Mouse (Mus musculus): ENCODE measurements around the gene Nelfa. TPM values are rescaled to one million over a fixed set of nuclear protein-coding genes. Genes with fewer than 3 reads are reported as not detected.
"Not testable (repeated sequence)": the region's sequence is repeated elsewhere in the genome, so short reads cannot be mapped to it uniquely, and the experiment has no call there.

The Nelfa gene
- polyA plus RNA-seq, 1 experiment from 2014 or later: 64.0 TPM

- no peak overlapping the region for H3K9ac ChIP-seq
- H3K27me3 ChIP-seq (ENCODE audit: insufficient read depth, low read length): no peaks in the 10 kb centered on the region
- no peak for TF ChIP-seq CTCF (IDR thresholded peaks at IDR 0.05; ENCODE audit: low read depth)
- peaks cover 50% of the 10 kb centered on the region for H3K36me3 ChIP-seq (ENCODE audit: insufficient read depth)
- no peak overlapping the region for H3K27ac ChIP-seq (ENCODE audit: low read depth)
- no peaks in the 10 kb centered on the region for H3K4me1 ChIP-seq (ENCODE audit: insufficient read depth)
- no peak for ATAC-seq (ENCODE audit: insufficient read depth)
- WGBS: 89% methylated on average over 2 of the region's 2 CpGs
- H3K4me2 ChIP-seq: no peak overlapping the region
- DNase-seq: no peak
- H3K9me3 ChIP-seq (ENCODE audit: low read depth, low read length): no peaks in the 10 kb centered on the region
- H3K4me3 ChIP-seq (ENCODE audit: low read depth, low read length): no peak overlapping the region
Measured at GRCm38 (mm10) chr5:33920037-33920436, 16.2 kb downstream of the Nelfa start.

- Histone ChIP-seq H3K4me1 (ENCODE audit: insufficient read depth) (no peaks in the 10 kb centered on the region), H3K27ac (ENCODE audit: low read depth) (no peak overlapping the region), H3K27me3 (ENCODE audit: insufficient read depth, low read length) (no peaks in the 10 kb centered on the region), H3K9ac (no peak overlapping the region), H3K4me2 (no peak overlapping the region), H3K36me3 (ENCODE audit: insufficient read depth) (peaks cover 50% of the 10 kb centered on the region), H3K9me3 (ENCODE audit: low read depth, low read length) (no peaks in the 10 kb centered on the region), H3K4me3 (ENCODE audit: low read depth, low read length) (no peak overlapping the region)
- DNase-seq (no peak), ATAC-seq (ENCODE audit: insufficient read depth) (no peak)
- 89% methylated on average over 1 of the region's 1 CpGs for WGBS
- no peak for TF ChIP-seq CTCF (IDR thresholded peaks at IDR 0.05; ENCODE audit: low read depth)
Measured at GRCm38 (mm10) chr5:33919466-33919865, 16.7 kb downstream of the Nelfa start.

GRCm38 (mm10) chr5:33916616-33917015 lies 19.6 kb downstream of the Nelfa start:
- not testable (repeated sequence) for H3K9ac ChIP-seq; H3K4me3 ChIP-seq (ENCODE audit: low read depth, low read length); H3K4me2 ChIP-seq; ATAC-seq (ENCODE audit: insufficient read depth); H3K9me3 ChIP-seq (ENCODE audit: low read depth, low read length); H3K4me1 ChIP-seq (ENCODE audit: insufficient read depth); H3K27me3 ChIP-seq (ENCODE audit: insufficient read depth, low read length); DNase-seq; H3K27ac ChIP-seq (ENCODE audit: low read depth)
- H3K36me3 ChIP-seq (ENCODE audit: insufficient read depth): peaks cover 57% of the 10 kb centered on the region
- WGBS: 94% methylated on average over 2 of the region's 2 CpGs

GRCm38 (mm10) chr5:33915031-33915430 lies 21.2 kb downstream of the Nelfa start:
- H3K4me2 ChIP-seq; ATAC-seq (ENCODE audit: insufficient read depth); H3K4me1 ChIP-seq (ENCODE audit: insufficient read depth); DNase-seq; H3K27ac ChIP-seq (ENCODE audit: low read depth); H3K27me3 ChIP-seq (ENCODE audit: insufficient read depth, low read length); H3K9me3 ChIP-seq (ENCODE audit: low read depth, low read length); H3K4me3 ChIP-seq (ENCODE audit: low read depth, low read length); H3K9ac ChIP-seq: not testable (repeated sequence)
- H3K36me3 ChIP-seq (ENCODE audit: insufficient read depth): peaks cover 42% of the 10 kb centered on the region

GRCm38 (mm10) chr5:33903176-33903575 lies 33.0 kb downstream of the Nelfa start:
- no peak overlapping the region for H3K4me3 ChIP-seq (ENCODE audit: low read depth, low read length)
- H3K9me3 ChIP-seq (ENCODE audit: low read depth, low read length): no peaks in the 10 kb centered on the region
- no peak overlapping the region for H3K27ac ChIP-seq (ENCODE audit: low read depth)
- H3K36me3 ChIP-seq (ENCODE audit: insufficient read depth): peaks cover 51% of the 10 kb centered on the region
- no peak overlapping the region for H3K4me2 ChIP-seq
- no peaks in the 10 kb centered on the region for H3K27me3 ChIP-seq (ENCODE audit: insufficient read depth, low read length)
- no peak overlapping the region for H3K9ac ChIP-seq
- DNase-seq: no peak
- H3K4me1 ChIP-seq (ENCODE audit: insufficient read depth): no peaks in the 10 kb centered on the region
- TF ChIP-seq CTCF (IDR thresholded peaks at IDR 0.05; ENCODE audit: low read depth): no peak
- ATAC-seq (ENCODE audit: insufficient read depth): no peak
- WGBS: 94% methylated on average over 9 of the region's 9 CpGs

- Histone ChIP-seq H3K4me3 (ENCODE audit: low read depth, low read length) (no peak overlapping the region), H3K27ac (ENCODE audit: low read depth) (no peak overlapping the region), H3K4me1 (ENCODE audit: insufficient read depth) (no peaks in the 10 kb centered on the region), H3K36me3 (ENCODE audit: insufficient read depth) (peaks cover 55% of the 10 kb centered on the region), H3K9me3 (ENCODE audit: low read depth, low read length) (no peaks in the 10 kb centered on the region), H3K27me3 (ENCODE audit: insufficient read depth, low read length) (no peaks in the 10 kb centered on the region), H3K4me2 (no peak overlapping the region), H3K9ac (no peak overlapping the region)
- DNase-seq (no peak), ATAC-seq (ENCODE audit: insufficient read depth) (no peak)
- no peak for TF ChIP-seq CTCF (IDR thresholded peaks at IDR 0.05; ENCODE audit: low read depth)
- 89% methylated on average over 2 of the region's 2 CpGs for WGBS
Measured at GRCm38 (mm10) chr5:33902696-33903095, 33.5 kb downstream of the Nelfa start.

GRCm38 (mm10) chr5:33901278-33901677 lies 34.9 kb downstream of the Nelfa start:
- no peaks in the 10 kb centered on the region for H3K27me3 ChIP-seq (ENCODE audit: insufficient read depth, low read length)
- 81% methylated on average over 3 of the region's 3 CpGs for WGBS
- peaks cover 68% of the 10 kb centered on the region for H3K36me3 ChIP-seq (ENCODE audit: insufficient read depth)
- H3K9me3 ChIP-seq (ENCODE audit: low read depth, low read length): no peaks in the 10 kb centered on the region
- no peak overlapping the region for H3K27ac ChIP-seq (ENCODE audit: low read depth)
- H3K4me3 ChIP-seq (ENCODE audit: low read depth, low read length): no peak overlapping the region
- DNase-seq: no peak
- no peak for TF ChIP-seq CTCF (IDR thresholded peaks at IDR 0.05; ENCODE audit: low read depth)
- no peak for ATAC-seq (ENCODE audit: insufficient read depth)
- no peak overlapping the region for H3K4me2 ChIP-seq
- H3K9ac ChIP-seq: no peak overlapping the region
- no peaks in the 10 kb centered on the region for H3K4me1 ChIP-seq (ENCODE audit: insufficient read depth)

GRCm38 (mm10) chr5:33900701-33901263 lies 35.4 kb downstream of the Nelfa start:
- DNase-seq: no peak
- TF ChIP-seq CTCF (IDR thresholded peaks at IDR 0.05; ENCODE audit: low read depth): no peak
- WGBS: 93% methylated on average over 9 of the region's 9 CpGs

More at GRCm38 (mm10) chr5:33900701-33901263, 35.4 kb downstream of the Nelfa start:
- H3K4me1 ChIP-seq (ENCODE audit: insufficient read depth): no peaks in the 10 kb centered on the region
- H3K4me2 ChIP-seq: no peak overlapping the region
- peaks cover 73% of the 10 kb centered on the region for H3K36me3 ChIP-seq (ENCODE audit: insufficient read depth)
- H3K9me3 ChIP-seq (ENCODE audit: low read depth, low read length): no peaks in the 10 kb centered on the region
- no peak overlapping the region for H3K9ac ChIP-seq
- no peak overlapping the region for H3K27ac ChIP-seq (ENCODE audit: low read depth)
- H3K27me3 ChIP-seq (ENCODE audit: insufficient read depth, low read length): no peaks in the 10 kb centered on the region
- no peak for ATAC-seq (ENCODE audit: insufficient read depth)
- H3K4me3 ChIP-seq (ENCODE audit: low read depth, low read length): no peak overlapping the region
